Mouse (Mus musculus) heart, postnatal 14 days (tissue): ENCODE measurements at regions not wholly inside any gene's neighbourhood (a gene's known extent, or its start where the extent isn't known, plus 50 kb on each side); places are given as distances from the start of the nearest gene placed in this dataset.

Source experiments
- DNase-seq, 2 experiments: peaks; one replicate each; pipeline ENCODE4 v3.0.0; 2021 to 2022
- intact Hi-C: fragments of 180-260 bp; cut with DNase I; formaldehyde crosslinking; loops from one replicate; pipeline ENCODE4 v1.15.1; 2025

DNA sequence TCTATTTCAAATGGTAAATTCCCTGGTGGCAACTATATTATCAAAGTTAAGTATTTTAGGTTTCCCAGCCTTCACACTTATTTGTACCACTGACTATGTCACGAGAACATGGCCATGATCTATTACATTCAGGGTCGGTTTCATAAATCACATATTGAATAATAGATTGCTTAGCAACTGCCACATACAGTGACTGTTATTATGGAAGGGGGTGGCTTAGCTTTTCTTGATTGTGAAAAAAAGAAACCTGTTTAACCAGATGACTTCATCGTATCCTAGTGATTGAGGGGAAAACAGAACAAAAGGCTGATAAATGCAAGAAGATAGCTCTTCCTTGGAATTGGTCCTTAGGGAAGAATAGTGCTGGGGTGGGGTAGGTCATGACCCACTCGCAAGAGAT, 76.0 kb upstream of the Palmd start:
- DNase-seq = no peak
- intact Hi-C loops = no loop called here

DNA sequence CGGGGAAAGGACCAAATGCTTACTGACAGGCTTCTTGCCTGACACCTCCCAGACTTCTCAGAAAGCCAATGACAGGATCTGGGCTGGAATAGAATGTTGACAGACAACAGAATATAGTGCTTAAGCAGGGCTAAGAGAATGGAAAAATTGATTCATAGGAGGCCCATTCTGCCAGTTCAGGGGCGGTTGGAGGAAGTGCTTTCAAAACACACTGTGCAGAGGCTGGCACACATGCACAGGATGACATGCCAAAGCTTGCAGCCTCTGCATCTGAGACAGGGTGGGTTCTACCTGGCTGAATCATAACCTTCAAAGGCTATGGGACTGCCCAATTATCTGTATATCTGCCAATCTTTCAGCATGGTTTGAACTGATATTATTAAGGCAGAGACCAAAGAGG, 75.5 kb upstream of the Palmd start:
- no peak for DNase-seq
- intact Hi-C loops = no loop called here

DNA sequence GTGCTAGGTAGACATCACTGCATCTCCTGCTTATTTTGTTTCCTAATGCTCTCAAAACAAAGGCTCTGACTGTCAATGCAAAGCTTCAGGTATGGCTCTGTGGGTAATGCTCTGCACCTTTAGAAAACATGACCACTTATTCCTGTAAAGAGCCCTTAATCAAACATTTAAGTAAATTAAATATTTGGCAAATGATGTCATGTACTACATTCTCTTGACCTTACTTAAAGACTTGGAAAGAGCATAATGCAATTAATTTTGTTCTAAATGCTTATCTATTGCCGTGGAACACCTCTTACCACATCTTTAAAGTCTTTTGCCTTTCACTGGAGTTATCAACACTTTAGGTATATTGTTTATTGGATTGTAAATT, 70.1 kb upstream of the Palmd start:
- intact Hi-C loops = no loop called here
- no peak for DNase-seq

DNA sequence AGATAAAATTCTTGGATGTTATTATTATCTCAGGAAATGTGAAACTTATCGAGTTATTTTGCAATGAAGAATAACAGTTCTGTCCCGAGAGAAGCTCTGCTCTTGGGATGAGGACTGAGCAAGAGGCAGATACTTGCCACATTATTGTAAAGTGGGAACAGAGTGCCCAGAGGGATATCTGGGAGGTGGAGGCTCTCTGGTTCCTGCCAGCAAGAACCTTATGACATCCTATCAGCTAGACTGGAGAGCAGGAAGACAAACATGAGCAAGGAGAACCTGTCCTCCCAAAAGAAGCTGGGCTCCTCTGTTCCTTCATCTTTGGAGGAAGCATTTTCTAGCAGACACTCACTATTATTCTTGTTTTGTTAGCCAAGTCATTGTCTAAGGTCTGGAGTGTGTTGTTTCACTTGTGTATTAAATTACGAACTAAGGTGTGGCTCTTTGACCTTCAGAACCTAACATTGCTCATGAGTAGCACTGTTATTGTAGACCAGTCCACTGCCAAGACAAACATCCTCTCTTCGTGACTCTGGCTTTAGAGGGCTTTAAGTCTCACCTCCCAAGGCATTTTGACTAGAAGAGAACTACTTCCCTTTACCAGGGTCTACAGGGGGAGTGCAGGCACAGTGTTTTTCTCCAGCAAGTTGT, 69.6 kb upstream of the Palmd start:
- DNase-seq = peak in 1 of 2 experiments; percentile 9
- intact Hi-C loops = no loop called here
